21 mouse cellular contexts compared by ENCODE assay signal in the genomic region with DNA sequence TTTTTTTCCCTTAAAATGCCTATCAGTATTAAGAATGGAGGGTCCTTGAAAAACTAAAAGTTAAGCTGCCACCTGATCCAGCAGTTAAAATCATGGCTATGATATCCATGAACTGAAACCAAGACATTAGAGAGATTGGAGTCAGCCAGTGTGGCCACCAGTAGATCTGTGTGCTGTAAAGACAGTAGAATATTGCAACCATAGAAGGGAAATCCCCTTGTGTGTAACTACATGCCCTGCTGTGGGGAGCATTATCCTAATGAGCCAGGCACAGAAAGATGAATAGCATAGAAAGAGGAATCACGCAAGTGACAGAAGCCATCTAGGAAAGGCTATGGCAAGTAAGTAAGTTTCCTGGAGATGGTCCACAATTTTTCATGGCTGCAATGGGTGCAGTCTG. TPM values are rescaled to one million over a fixed set of nuclear protein-coding genes. Genes with fewer than 3 reads are reported as not detected.
DNase-seq lines count a peak whose midpoint lies in the region; TF ChIP-seq lines count a peak whose summit lies in the region.
"Had no signal": no experiment of that assay in that cellular context is flagged by ENCODE, and none has a peak within 500 bp of the region (broad histone marks: within the 10 kb centered on the region; RNA-seq: fewer than 3 reads in every experiment).

No protein-coding gene starts in this region.

- no peak for TF ChIP-seq POLR2A in CH12.LX (IDR thresholded peaks at IDR 0.05; ENCODE audit: low read depth, low read length)

- H3K27ac ChIP-seq in CH12.LX (ENCODE audit: insufficient read depth, low read depth), result no peak overlapping the region
- H3K27ac ChIP-seq: embryonic facial prominence, embryonic 10.5 days; embryonic facial prominence, embryonic 12.5 days; forebrain, embryonic 13.5 days; forebrain, embryonic 15.5 days had no signal

- no peak for TF ChIP-seq CTCF in CH12.LX (conservative IDR thresholded peaks at IDR 0.05 in 1 of 2, IDR thresholded peaks at IDR 0.05 in 1 of 2; ENCODE audit: low read depth in 2 of 2, low read length in 2 of 2)

- no peak for TF ChIP-seq RAD21 in CH12.LX (IDR thresholded peaks at IDR 0.05; ENCODE audit: low read depth, low read length)

- no peak overlapping the region for H3K4me3 ChIP-seq in CH12.LX (replicated peaks in 1 of 3; ENCODE audit: low read depth in 2 of 3, low read length in 2 of 3, poor library complexity in 1 of 3)
- H3K4me3 ChIP-seq: embryonic facial prominence, embryonic 10.5 days; embryonic facial prominence, embryonic 12.5 days; forebrain, embryonic 13.5 days; forebrain, embryonic 15.5 days had no signal

- no peaks in the 10 kb centered on the region for H3K79me2 ChIP-seq in CH12.LX (replicated peaks; ENCODE audit: control insufficient read depth, extremely low read depth, insufficient read depth, poor library complexity, severe bottlenecking)

- no peaks in the 10 kb centered on the region for H3K27me3 ChIP-seq in CH12.LX (replicated peaks)
- H3K27me3 ChIP-seq: embryonic facial prominence, embryonic 12.5 days; forebrain, embryonic 13.5 days; forebrain, embryonic 15.5 days had no signal

- 0 out of 2 replicates have a peak, but pooled peaks have one; percentile 36 for TF ChIP-seq EP300 in CH12.LX (IDR thresholded peaks at IDR 0.05; ENCODE audit: low read length)

- intact Hi-C loops in heart, postnatal 25 days (cut with DNase I), result no loop called here

- H3K9ac ChIP-seq in CH12.LX (ENCODE audit: insufficient read depth, low read depth), result no peak overlapping the region
- H3K9ac ChIP-seq: embryonic facial prominence, embryonic 12.5 days; forebrain, embryonic 13.5 days; forebrain, embryonic 15.5 days; forebrain, postnatal 0 days had no signal

- peak; percentile 63 for DNase-seq in heart, adult 11 months
- DNase-seq in heart, postnatal 25 days (ENCODE audit: low spot score), result no peak
- DNase-seq in CH12.LX (ENCODE audit: extremely low read depth), result peak; percentile 59
- peak; percentile 27 for DNase-seq in induced T-regulatory cell, adult 2 months (ENCODE audit: low read depth)
- no peak for DNase-seq in right cerebral cortex, postnatal 14 days
- no peak for DNase-seq in retina, postnatal 1 day
- no peak for DNase-seq in gastrocnemius, postnatal 25 days
- DNase-seq: adrenal gland, adult 8-10 months; adrenal gland, postnatal 14 days; adrenal gland, postnatal 36 days; B cell, adult 2 months; cerebellum, adult 11-12 months; cerebellum, adult 2 months; cerebellum, adult 9-10 months; cerebellum, postnatal 10 days; cerebellum, postnatal 25 days; forebrain, postnatal 0 days had no signal

- peaks cover 2 to 15% of the 10 kb centered on the region in 2 experiments for H3K4me1 ChIP-seq in CH12.LX (ENCODE audit: control insufficient read depth in 1 of 2, insufficient read depth in 2 of 2)
- H3K4me1 ChIP-seq: embryonic facial prominence, embryonic 10.5 days; embryonic facial prominence, embryonic 12.5 days; forebrain, embryonic 13.5 days had no signal

- dilution Hi-C loops in CH12.LX (cut with MboI; ENCODE audit: extremely low pct_ligation_motif_present, extremely low pct_unique_long_range_greater_than_20kb, low sequenced_read_pairs), result no loop called here

- H3K4me2 ChIP-seq in CH12.LX (ENCODE audit: insufficient read depth, low read depth, poor library complexity, severe bottlenecking), result peak overlapping the region; percentile 75
- H3K4me2 ChIP-seq: embryonic facial prominence, embryonic 12.5 days; forebrain, embryonic 13.5 days; forebrain, embryonic 15.5 days had no signal

- H3K36me3 ChIP-seq in CH12.LX (replicated peaks in 1 of 2; ENCODE audit: control insufficient read depth in 1 of 2, insufficient read depth in 1 of 2, low read length in 1 of 2), result no peaks in the 10 kb centered on the region
- H3K36me3 ChIP-seq: embryonic facial prominence, embryonic 10.5 days; embryonic facial prominence, embryonic 12.5 days; forebrain, embryonic 15.5 days had no signal

- in situ Hi-C loops in CH12.LX (cut with MboI; ENCODE audit: low pct_ligation_motif_present, low pct_unique_long_range_greater_than_20kb, low sequenced_read_pairs), result no loop called here

- peaks cover 6% of the 10 kb centered on the region for H3K9me3 ChIP-seq in CH12.LX (replicated peaks; ENCODE audit: low read length)
- H3K9me3 ChIP-seq: embryonic facial prominence, embryonic 10.5 days; embryonic facial prominence, embryonic 12.5 days; forebrain, embryonic 13.5 days; forebrain, embryonic 15.5 days had no signal

TF ChIP-seq in CH12.LX, 34 proteins besides CTCF, POLR2A, EP300 and RAD21:
- no peak for TF ChIP-seq USF2 (conservative IDR thresholded peaks at IDR 0.05; ENCODE audit: low read depth, low read length)
- TF ChIP-seq POLR2AphosphoS2 (IDR thresholded peaks at IDR 0.05; ENCODE audit: low read depth, low read length), result no peak
- TF ChIP-seq JUND (conservative IDR thresholded peaks at IDR 0.05; ENCODE audit: low read depth, low read length), result no peak
- TF ChIP-seq IRF4 (IDR thresholded peaks at IDR 0.05; ENCODE audit: low read depth, low read length), result 0 out of 2 replicates have a peak, but pooled peaks have one; percentile 12
- TF ChIP-seq ZNF384 (IDR thresholded peaks at IDR 0.05; ENCODE audit: low read depth, low read length), result peak; percentile 41; the same call in 1 of the 2 replicates
- no peak for TF ChIP-seq E2F4 (IDR thresholded peaks at IDR 0.05; ENCODE audit: insufficient replicate concordance, low read depth, low read length)
- no peak for TF ChIP-seq MXI1 (IDR thresholded peaks at IDR 0.05; ENCODE audit: low read depth, low read length)
- no peak for TF ChIP-seq USF1 (IDR thresholded peaks at IDR 0.05; ENCODE audit: low read depth, low read length)
- TF ChIP-seq ZKSCAN1 (IDR thresholded peaks at IDR 0.05; ENCODE audit: borderline replicate concordance, low read depth, low read length), result no peak
- no peak for TF ChIP-seq GABPA (IDR thresholded peaks at IDR 0.05; ENCODE audit: insufficient replicate concordance, low read depth, low read length)
- TF ChIP-seq MAX (IDR thresholded peaks at IDR 0.05; ENCODE audit: low read length), result no peak
- TF ChIP-seq BHLHE40 (IDR thresholded peaks at IDR 0.05; ENCODE audit: low read depth, low read length), result no peak
- TF ChIP-seq NRF1 (IDR thresholded peaks at IDR 0.05; ENCODE audit: low read depth, low read length), result no peak
- TF ChIP-seq UBTF (IDR thresholded peaks at IDR 0.05; ENCODE audit: low read depth, low read length), result no peak
- no peak for TF ChIP-seq JUN (IDR thresholded peaks at IDR 0.05; ENCODE audit: insufficient read depth, low read depth, low read length)
- no peak for TF ChIP-seq TCF12 (IDR thresholded peaks at IDR 0.05; ENCODE audit: low read depth, low read length)

RNA-seq across cellular contexts. Expression of gene Ttc39b, which starts 24.9 kb away (rescaled TPM):
- 10 to 100 TPM; 14.1 to 15.9 TPM for total RNA-seq in heart, postnatal 25 days (2021)
- total RNA-seq in CH12.LX (2012; rRNA removed) (12.6 and 14.7 TPM in 2 replicates), CH12.LX (2014; rRNA removed) (16.7 and 17.3 TPM in 2 replicates)
- 15.7 and 17.8 TPM in 2 replicates for polyA plus RNA-seq in CH12.LX (2012; ENCODE audit: insufficient read length, low read depth)
- 1 to 10 TPM; 3.7 to 5.8 TPM for total RNA-seq in gastrocnemius, postnatal 25 days (2021)

Comparison
In these comparisons a context has a peak if more than half of its experiments do, and no peak if none do; other contexts are left out.
1. DNase-seq: peak in heart, adult 11 months (single experiment), CH12.LX (single experiment) and induced T-regulatory cell, adult 2 months (single experiment); none in heart, postnatal 25 days (single experiment), right cerebral cortex, postnatal 14 days (single experiment), retina, postnatal 1 day (single experiment) and gastrocnemius, postnatal 25 days (single experiment).